Mouse (Mus musculus) mouse embryonic stem cell (cell line): ENCODE measurements around the gene Trub1.

Experiments
- in situ Hi-C, 2 experiments: fragments of 300-500 bp; cut with MboI; formaldehyde crosslinking; loops; 1 replicate in 1 of 2; 3 replicates in 1 of 2; pipeline ENCODE4 v1.14.3; 2019 to 2020; ENCODE audit warnings: low sequenced_read_pairs in 2 of 2, low pct_unique_long_range_greater_than_20kb in 1 of 2, mixed read lengths in 1 of 2; ENCODE audit not compliant: unreplicated experiment in 1 of 2

Gene Trub1

DNA sequence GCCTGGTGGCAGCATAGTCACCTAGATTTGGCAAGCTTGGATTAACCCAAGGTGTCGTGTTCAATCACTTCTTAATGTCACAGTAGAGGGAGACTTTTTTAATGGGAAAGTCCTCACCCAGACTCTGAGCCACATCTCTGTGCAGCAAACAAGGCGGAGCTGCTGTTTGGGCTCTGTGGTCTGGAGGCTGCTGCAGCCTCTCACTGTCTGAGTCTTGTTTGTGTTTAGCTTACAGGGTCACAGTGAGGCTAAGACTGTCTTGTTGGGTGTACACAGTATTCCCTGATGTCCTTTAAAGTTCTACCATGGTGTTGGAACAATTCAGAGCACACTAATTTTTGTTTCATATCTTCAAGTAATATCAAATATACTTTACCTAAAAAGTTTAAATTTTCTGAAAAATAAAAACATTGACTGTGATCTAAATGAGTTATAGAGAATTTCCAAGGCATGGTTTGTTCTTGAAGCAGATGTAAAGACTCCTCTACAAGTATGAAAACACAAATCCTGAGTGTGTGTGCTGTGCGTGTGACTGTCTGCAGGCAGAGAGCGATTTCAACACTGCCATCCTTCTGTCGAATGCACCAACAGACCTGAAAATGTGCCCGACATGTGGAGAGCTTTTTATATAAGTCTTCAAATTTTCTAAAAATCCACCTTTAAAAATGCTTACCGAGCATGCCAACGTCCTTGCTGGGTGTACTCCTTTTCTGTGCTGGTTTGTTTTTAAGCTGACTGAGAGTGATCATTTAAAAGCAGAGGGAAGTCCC is 27.4 kb downstream of the Trub1 start:
- in situ Hi-C loops: loop anchor here (10.0 kb wide), 1 partner anchor 165 kb away; no protein-coding TSS in a partner anchor

GRCm38 (mm10) chr19:57481743-57482259 is 29.1 kb downstream of the Trub1 start:
- in situ Hi-C loops: loop anchor here (10.0 kb wide), 1 partner anchor 163 kb away; no protein-coding TSS in a partner anchor

DNA sequence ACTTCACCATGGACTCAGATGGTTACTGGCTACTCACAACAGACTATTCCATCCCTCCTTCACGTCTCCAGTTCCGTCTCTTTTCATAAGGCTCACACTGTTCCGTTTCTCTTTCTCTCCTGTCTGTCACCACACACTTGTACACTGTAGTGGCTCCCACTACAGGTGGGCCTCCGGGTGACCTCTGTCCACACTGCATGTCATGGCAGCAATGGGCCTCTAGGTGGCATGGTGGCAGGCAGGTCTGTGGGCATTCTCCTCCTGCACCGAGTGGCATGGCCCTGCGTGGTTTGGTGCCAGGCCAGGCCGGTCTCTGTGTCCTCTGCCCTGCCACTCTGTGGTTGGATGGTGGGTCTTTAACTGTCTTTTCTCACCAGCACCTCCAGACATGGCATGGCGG is 30.1 kb downstream of the Trub1 start:
- in situ Hi-C loops: loop anchor here (10.0 kb wide), 1 partner anchor 162 kb away; no protein-coding TSS in a partner anchor

DNA sequence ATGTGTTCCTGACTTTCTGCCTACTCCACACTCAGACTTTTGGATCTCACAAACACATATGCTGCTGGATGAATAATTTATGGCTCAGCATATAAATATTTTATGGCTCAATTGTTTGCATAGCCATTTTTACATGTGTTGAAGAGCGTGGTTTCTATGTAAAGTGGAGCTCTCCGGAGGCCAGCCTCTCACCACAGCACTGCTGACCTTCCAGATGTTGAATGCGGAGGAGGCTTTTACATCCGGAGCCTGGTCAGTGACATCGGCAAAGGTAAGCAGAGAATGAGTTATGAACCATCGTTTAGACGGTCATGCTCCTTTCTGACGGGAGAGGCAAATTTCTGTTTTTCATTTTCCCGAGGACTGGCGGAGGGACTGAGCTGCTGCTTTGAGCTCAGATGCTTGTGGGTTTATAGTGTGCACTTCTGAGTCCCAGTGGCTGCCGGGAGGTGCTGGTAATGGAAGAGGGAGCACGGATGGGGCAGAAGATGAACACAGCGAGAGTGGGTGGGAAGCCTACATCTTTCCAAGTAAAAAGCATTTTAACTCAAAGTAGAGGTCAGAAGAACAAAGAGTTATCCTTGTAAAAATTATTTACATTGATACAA is 34.4 kb downstream of the Trub1 start:
- in situ Hi-C loops: loop anchor here (10.0 kb wide), 1 partner anchor 158 kb away; no protein-coding TSS in a partner anchor

DNA sequence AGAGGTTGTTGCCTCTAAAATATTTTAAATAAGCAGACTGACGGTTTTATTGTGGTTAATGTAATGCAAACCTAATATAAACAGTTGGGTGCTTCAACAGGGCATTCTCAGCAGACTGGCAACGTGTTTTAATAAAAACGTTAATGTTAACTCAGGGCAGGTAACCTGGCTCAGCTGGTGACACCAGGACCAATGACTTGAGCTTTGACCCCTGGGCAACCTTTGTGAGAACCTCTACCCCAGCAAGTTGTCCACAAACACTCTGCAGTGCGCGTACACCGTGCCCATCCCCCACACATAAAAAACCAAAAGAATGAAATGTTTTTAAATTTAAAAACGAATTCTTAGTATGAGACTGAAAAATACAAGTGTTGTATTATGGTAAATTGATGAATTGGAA is 36.8 kb downstream of the Trub1 start:
- in situ Hi-C loops: loop anchor here (10.0 kb wide), 1 partner anchor 155 kb away; no protein-coding TSS in a partner anchor

DNA sequence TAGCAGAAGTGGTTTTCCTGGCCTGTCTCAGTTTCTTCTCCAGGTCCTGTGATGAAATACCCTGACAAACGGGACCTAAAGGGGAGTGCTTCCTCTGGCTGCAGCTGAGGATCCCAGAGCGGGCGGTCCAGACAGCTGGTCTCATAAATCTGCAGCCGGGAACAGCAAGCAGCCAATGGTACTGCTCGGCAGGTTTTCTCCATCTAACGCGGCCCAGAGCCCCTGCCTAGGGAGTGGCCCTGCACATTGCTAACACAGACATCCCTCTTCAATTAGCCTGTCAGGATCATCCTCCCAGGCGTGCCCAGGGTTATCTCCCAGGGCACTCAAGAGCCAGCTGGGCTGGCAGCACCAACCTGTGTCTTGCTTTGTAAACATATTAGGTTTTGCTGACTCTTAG is 38.3 kb downstream of the Trub1 start:
- in situ Hi-C loops: no loop called here

DNA sequence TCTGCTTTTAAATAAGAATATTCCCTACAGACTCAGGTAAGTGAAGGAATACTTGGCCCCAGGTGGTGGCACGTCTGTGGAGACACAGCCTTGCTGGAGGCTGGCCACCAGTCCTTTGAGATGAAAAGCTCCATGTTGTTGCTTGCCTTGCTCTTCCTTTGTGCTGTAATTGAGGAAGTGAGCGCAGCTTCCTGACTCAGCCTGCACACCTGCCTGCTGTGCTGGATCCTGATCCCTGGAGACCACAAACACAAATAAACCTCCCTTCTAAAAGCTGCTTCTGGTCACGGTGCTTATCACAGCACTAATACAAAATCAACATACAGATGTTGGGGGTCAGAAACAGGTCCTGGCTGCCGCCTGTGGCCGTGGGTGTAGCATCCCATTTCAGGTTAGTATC is 41.3 kb downstream of the Trub1 start:
- in situ Hi-C loops: no loop called here

DNA sequence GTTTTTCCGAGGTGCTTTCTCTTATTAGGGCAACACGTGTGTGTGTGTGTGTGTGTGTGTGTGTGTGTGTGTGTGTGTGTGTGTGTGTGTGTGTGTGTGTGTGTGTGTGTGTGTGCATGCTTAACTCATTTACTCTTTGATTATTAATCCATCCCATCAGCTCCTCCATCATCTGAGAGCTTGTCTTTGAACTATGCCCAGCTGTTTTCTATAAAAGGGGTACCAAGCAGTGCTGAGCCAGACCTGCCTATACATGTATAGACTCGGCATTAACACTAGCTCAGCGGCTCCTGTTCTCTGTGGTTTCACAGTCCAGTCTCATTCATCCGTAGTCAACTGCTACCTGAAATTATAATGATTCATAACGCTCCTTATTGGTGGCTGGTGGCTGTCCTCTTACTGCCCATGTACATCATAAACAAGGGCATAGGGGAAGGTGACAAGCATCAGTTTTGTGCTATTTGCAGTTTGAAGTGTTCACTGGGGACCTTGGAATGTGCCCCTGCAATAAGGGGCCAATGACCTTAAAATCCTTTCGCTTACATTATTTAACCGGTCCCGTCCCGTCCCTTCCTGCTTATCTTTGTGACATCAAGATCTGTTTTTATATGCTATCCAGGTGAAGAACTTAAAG is 45.5 kb downstream of the Trub1 start:
- in situ Hi-C loops: no loop called here

GRCm38 (mm10) chr19:57498884-57499410 is 46.2 kb downstream of the Trub1 start:
- in situ Hi-C loops: no loop called here

DNA sequence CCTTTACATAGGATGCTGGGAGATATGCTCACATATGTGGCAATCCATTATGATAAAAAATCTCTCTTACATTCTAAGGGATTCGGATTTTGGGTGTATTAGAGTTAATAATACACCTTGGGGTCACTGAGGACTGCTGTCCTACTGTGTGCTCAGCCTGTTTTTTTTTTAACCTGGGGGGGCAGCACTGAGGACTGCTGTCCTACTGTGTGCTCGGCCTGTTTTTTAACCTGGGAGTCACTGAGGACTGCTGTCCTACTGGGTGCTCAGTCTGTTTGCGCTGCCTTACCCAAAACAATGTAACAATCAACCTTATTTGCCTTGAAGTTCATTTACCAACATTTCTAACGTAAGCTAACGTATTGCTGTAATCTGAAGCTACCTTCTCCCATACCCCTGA is 47.5 kb downstream of the Trub1 start:
- in situ Hi-C loops: no loop called here

DNA sequence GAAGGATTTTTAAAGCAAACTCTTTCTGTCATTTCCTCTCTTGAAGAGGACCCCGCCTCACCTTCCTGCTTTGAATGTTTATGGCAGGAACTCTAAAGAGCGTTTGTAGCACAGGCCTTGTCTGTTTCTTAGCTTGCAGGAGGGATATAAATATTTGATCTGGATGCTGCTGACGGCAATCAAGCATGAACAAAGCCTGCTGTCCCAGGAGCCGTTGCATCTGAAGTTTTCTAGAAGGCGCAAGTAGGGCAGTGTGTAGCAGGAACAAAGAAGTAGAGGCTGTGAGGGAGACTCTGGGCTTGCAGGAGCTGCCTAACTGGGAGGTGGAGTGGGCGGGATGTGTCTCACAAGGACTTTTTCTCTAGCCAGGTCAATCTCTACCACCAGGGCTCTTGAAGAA is 50.4 kb downstream of the Trub1 start:
- in situ Hi-C loops: no loop called here

DNA sequence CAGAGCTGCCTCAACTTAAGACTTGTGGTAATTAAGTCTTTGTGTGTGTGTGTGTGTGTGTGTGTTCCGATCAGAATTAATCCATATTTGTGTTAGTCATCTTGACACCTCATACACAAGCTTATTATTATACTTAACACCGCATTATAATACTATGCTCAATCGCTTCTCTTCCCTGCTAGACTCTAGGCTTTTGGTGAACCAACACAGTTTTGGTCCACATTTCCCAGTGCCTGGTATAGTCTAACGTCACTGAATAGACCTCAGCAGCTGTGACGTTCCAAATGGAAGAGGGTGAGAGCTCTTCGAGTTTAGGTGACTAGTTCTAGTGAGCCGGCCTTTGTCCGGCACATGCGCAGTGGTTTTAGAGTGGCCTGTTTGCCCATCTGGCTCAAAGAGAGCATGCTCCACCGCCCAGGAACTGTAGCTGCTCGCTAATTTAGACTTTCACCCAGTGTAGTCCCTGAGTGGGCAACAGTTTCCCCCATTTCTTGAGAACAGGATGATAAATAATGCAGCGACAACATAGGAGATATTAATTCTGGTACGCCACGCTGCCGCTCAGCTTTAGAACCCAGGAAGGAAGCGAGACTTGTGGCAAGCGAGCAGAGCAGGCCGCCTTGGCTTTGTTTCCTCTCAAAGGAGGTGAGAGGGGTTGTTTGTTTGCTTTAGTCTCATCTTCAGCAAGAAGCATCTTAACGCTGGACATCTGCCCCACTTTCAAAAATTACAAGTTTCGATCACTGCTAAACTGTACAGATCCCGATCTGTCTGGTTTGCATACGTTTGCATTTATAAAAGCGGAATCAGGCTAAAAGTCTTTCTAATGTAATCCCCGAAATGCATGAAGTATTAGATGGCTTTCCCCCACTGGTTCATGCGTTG is 52.6 kb downstream of the Trub1 start:
- in situ Hi-C loops: no loop called here

GRCm38 (mm10) chr19:57506591-57506990 is 53.9 kb downstream of the Trub1 start:
- in situ Hi-C loops: no loop called here

DNA sequence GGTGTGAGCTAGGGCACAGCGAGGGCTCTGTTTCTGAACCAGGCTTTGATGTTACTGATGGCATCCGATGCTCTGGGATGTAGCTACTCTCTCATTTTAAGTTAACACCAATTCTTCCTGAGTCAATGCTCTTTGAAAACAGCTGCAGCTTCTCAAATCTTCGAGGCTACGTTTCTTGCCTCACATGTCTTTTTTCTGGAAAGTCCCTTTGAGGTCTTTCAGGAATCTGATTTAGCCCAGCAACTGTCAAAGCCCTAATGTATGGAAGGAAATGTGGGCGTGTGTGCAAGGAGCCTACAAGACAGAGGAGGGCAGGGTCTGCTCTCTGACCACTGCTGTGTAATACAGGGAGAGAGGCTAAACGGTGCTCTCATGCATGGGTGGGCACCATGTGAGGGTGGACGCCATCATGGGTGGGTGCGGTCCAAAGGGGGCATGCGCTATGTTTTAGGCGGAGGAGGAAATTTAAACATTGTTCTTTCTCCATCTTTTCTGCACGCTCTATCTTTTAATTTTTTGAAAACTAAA is 55.6 kb downstream of the Trub1 start:
- in situ Hi-C loops: no loop called here

GRCm38 (mm10) chr19:57509758-57510319 is 57.1 kb downstream of the Trub1 start:
- in situ Hi-C loops: no loop called here

GRCm38 (mm10) chr19:57510836-57511235 is 58.1 kb downstream of the Trub1 start:
- in situ Hi-C loops: no loop called here

- in situ Hi-C loops: no loop called here
Measured at GRCm38 (mm10) chr19:57513123-57513522, 60.4 kb downstream of the Trub1 start.

DNA sequence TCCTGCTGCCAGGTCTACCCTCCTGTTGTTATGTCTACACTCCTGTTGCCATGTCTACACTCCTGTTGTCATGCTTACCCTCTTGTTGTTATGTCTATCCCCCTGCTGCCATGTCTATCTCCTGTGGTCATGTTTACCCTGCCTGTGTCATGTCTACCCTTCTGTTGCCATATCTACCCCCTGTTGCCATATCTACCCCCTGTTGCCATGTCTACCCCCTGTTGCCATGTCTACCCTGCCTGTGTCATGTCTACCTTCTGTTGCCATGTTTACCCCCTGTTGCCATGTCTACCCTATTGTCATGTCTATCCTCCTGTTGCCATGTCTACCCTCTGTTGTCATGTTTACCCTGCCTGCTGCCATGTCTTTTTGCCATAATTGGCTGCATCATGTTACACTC is 69.0 kb downstream of the Trub1 start:
- in situ Hi-C loops: no loop called here
